Mouse (Mus musculus) limb, embryonic 11.5 days (tissue): ENCODE measurements at regions not wholly inside any gene's neighbourhood (a gene's known extent, or its start where the extent isn't known, plus 50 kb on each side); places are given as distances from the start of the nearest gene placed in this dataset.

ENCODE experiments used
- ATAC-seq: fragments of 200-750 bp; cut with Nextera tagmentation; 2 replicates; pipeline ENCODE4 v1.8.0; 2017; ENCODE audit warnings: low read depth; ENCODE audit not compliant: insufficient number of reproducible peaks, low FRiP score, low TSS enrichment
- DNase-seq: peaks from one replicate; pipeline ENCODE4 v3.0.0-alpha.2; 2015; ENCODE audit warnings: low spot score
- H3K27ac ChIP-seq: fragments of 300-500 bp; sonication (generic); replicated peaks from 2 replicates; pipeline ENCODE4 v1.5.1; 2014; ENCODE audit warnings: low read depth, mild to moderate bottlenecking, low read length
- H3K27me3 ChIP-seq: fragments of 300-500 bp; sonication (generic); 2 replicates; pipeline ENCODE4 v1.6.1; 2014; ENCODE audit warnings: mild to moderate bottlenecking, low read length, mixed read lengths; ENCODE audit not compliant: control insufficient read depth, insufficient read depth
- H3K36me3 ChIP-seq: fragments of 300-500 bp; sonication (generic); 2 replicates; pipeline ENCODE4 v1.6.1; 2014; ENCODE audit warnings: mild to moderate bottlenecking, low read length, moderate library complexity, mixed read lengths; ENCODE audit not compliant: control insufficient read depth, insufficient read depth
- H3K4me1 ChIP-seq: fragments of 300-500 bp; sonication (generic); 2 replicates; pipeline ENCODE4 v1.6.1; 2014; ENCODE audit warnings: low read length, mixed read lengths; ENCODE audit not compliant: control insufficient read depth, insufficient read depth
- H3K4me2 ChIP-seq: fragments of 300-500 bp; sonication (generic); 2 replicates; pipeline ENCODE4 v1.6.1; 2014; ENCODE audit warnings: low read depth, mild to moderate bottlenecking, moderate library complexity; ENCODE audit not compliant: severe bottlenecking
- H3K4me3 ChIP-seq: fragments of 300-500 bp; sonication (generic); 2 replicates; pipeline ENCODE4 v1.5.1; 2014; ENCODE audit warnings: low read depth, low read length
- H3K9ac ChIP-seq: fragments of 300-500 bp; sonication (generic); 2 replicates; pipeline ENCODE4 v1.6.1; 2014; ENCODE audit warnings: mild to moderate bottlenecking, low read length
- H3K9me3 ChIP-seq: fragments of 300-500 bp; sonication (generic); 2 replicates; pipeline ENCODE4 v1.6.1; 2016; ENCODE audit warnings: low read length; ENCODE audit not compliant: control insufficient read depth
- WGBS: fragments of 180-500 bp; shearing (Covaris S2); extraction: QIAGEN DNeasy Blood & Tissue Kit; methylation state at CpG from one replicate; pipeline ENCODE4 v1.1.7; 2014; 5-methylcytosine and 5-hydroxymethylcytosine counted together

DNA sequence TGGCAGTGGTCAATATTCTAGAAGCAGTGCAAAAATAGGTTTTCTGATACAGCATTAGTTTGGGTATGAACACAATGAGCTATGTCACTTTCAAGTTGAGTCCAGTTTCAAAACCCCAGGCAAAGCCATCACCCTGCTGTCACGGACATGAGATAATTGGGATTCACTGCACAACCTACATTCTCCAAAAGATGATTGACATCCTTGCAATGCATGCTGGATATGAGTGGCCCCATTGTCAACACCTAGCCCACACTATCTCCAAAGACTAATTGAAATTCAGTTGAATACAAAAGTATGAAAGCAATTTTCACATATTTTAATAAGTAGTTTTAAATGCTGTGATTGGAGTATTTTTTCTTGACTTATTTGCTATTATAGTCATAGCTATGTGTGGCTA, 783.7 kb upstream of the Tbl1xr1 start:
- ATAC-seq (no peak), DNase-seq (no peak)
- Histone ChIP-seq H3K4me3 (no peak overlapping the region), H3K9me3 (no peaks in the 10 kb centered on the region), H3K9ac (no peak overlapping the region), H3K27me3 (no peaks in the 10 kb centered on the region), H3K27ac (no peak overlapping the region), H3K4me1 (no peaks in the 10 kb centered on the region), H3K4me2 (no peak overlapping the region), H3K36me3 (no peaks in the 10 kb centered on the region)
- 82% methylated on average over 1 of the region's 1 CpGs for WGBS

DNA sequence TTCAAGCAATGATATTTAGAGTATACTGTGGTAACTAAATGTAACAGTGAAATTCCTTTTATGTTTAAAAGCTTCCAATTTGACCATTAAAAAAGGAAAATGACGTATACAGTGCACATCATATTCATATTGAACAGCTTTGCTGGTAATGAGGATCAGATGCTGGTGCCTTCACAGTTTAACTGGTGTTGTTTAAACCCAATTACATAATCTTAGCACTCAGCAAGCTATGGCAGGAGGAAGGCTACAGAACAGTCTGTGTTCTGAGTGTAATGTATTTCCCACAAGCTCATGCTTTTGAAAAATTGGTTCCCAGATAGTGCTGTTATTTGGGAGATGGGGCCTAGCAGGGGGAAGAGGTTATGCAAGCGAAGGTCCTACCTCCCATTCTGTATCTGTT, 783.1 kb upstream of the Tbl1xr1 start:
- no peak overlapping the region for H3K9ac ChIP-seq
- H3K36me3 ChIP-seq, result no peaks in the 10 kb centered on the region
- no peak for DNase-seq
- H3K27ac ChIP-seq, result no peak overlapping the region
- no peaks in the 10 kb centered on the region for H3K9me3 ChIP-seq
- H3K4me1 ChIP-seq, result no peaks in the 10 kb centered on the region
- no peak for ATAC-seq
- H3K27me3 ChIP-seq, result no peaks in the 10 kb centered on the region
- no peak overlapping the region for H3K4me3 ChIP-seq
- WGBS, result 77% methylated on average over 2 of the region's 2 CpGs
- no peak overlapping the region for H3K4me2 ChIP-seq

DNA sequence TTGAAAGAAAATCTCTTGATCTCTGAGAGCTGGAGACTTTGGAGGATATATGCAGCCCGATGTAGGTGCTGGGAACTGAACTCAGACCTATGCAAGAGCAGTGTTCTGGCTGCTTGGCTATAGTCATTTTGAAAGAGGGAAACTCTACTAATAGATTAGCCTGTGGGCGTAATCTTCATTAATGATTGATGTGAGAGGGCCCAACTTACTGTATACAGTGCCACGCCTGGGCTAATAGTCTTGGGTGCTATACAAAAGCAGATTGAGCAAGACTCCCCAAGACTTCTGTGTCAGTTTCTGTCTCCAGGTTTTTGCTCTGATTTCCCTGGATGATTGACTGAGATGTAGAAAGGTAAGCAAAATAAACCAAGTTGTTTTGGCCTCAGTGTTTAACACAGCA, 781.7 kb upstream of the Tbl1xr1 start:
- no peak for ATAC-seq
- no peaks in the 10 kb centered on the region for H3K27me3 ChIP-seq
- no peak overlapping the region for H3K9ac ChIP-seq
- no peak overlapping the region for H3K4me2 ChIP-seq
- no peaks in the 10 kb centered on the region for H3K9me3 ChIP-seq
- WGBS, result 93% methylated on average over 3 of the region's 3 CpGs
- H3K4me3 ChIP-seq, result no peak overlapping the region
- no peak for DNase-seq
- no peaks in the 10 kb centered on the region for H3K36me3 ChIP-seq
- no peak overlapping the region for H3K27ac ChIP-seq
- no peaks in the 10 kb centered on the region for H3K4me1 ChIP-seq

DNA sequence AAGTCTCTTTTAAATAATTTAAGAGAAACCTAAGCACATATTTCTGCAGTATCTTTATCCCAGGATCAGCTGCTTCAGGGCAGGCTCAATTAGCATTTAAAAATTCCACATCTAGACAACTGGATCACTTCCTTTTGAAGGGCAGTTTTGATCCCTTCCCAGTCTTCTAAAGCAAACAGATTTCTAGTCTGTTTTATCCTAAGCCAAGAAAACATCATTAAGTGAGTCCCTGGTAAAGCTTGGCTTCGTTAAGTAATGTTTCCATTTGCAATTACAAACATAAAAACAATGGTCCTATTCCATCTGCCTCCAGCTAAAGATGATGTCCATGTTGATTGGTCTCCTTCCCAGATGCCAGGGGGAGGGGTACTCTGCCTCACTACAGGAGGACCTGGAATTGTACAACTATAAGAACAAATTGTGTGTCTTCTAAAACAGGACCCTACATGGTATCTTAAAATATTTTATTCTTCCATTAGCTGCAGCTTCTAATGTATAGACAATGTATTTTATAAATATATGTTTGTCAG, 779.8 kb upstream of the Tbl1xr1 start:
- no peaks in the 10 kb centered on the region for H3K36me3 ChIP-seq
- H3K27me3 ChIP-seq, result no peaks in the 10 kb centered on the region
- no peak overlapping the region for H3K27ac ChIP-seq
- no peaks in the 10 kb centered on the region for H3K9me3 ChIP-seq
- WGBS, result 38% methylated on average over 1 of the region's 1 CpGs
- no peak overlapping the region for H3K9ac ChIP-seq
- no peak overlapping the region for H3K4me2 ChIP-seq
- no peaks in the 10 kb centered on the region for H3K4me1 ChIP-seq
- no peak for ATAC-seq
- no peak overlapping the region for H3K4me3 ChIP-seq
- no peak for DNase-seq

DNA sequence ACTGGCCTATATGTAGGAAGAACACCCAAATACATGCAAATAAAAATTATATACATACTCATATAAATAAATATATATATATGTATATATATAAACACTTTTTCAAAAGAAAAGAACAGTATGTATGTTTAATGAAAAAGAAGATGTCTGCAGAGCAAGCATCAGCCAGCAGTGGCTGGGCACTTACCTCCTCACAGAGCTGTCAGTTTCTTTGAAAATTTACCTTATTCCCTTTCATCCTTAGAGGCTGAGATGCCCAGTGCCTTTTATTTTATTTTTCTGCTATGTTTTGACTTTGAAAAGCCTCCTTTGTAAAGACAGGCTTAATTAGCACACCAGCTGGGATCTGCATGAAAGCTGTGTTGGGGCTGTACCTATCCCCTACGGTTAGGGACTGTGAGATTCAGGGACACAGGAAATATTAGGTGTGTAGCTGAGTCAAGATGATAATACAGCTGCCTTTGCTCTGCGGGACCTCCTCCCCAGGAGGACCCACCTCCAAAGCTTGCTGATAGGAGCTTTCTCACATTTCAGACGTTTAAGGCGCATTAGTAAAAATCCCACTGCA, 751.0 kb upstream of the Tbl1xr1 start:
- Histone ChIP-seq H3K4me1 (no peaks in the 10 kb centered on the region), H3K4me2 (no peak overlapping the region), H3K9me3 (no peaks in the 10 kb centered on the region), H3K9ac (no peak overlapping the region), H3K4me3 (no peak overlapping the region), H3K36me3 (no peaks in the 10 kb centered on the region), H3K27me3 (no peaks in the 10 kb centered on the region), H3K27ac (no peak overlapping the region)
- no peak for ATAC-seq
- no peak for DNase-seq
- 61% methylated on average over 4 of the region's 4 CpGs for WGBS

DNA sequence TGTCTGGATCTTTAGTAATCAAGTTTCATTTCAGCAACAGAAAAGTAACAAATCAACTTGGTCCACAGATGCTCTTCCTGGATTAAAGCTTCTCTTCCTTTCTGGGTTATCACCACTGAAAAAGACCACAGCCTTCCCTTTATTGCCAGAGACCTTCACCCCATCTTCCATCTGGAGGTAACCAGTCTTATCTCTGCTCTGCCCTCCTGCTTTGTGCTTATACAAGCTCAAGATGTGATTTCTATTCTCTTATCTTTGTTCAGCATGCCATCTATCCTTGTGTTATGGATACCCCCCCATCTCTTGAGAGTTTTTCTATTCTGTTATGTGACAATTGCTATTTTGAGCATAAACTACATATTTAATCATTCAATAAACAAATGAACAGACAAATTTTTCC, 734.5 kb upstream of the Tbl1xr1 start:
- no peaks in the 10 kb centered on the region for H3K36me3 ChIP-seq
- DNase-seq (no peak), ATAC-seq (no peak)
- no peak overlapping the region for H3K4me2 ChIP-seq
- no peaks in the 10 kb centered on the region for H3K4me1 ChIP-seq
- H3K4me3 ChIP-seq, result no peak overlapping the region
- no peaks in the 10 kb centered on the region for H3K9me3 ChIP-seq
- H3K27ac ChIP-seq, result no peak overlapping the region
- no peak overlapping the region for H3K9ac ChIP-seq
- no peaks in the 10 kb centered on the region for H3K27me3 ChIP-seq

DNA sequence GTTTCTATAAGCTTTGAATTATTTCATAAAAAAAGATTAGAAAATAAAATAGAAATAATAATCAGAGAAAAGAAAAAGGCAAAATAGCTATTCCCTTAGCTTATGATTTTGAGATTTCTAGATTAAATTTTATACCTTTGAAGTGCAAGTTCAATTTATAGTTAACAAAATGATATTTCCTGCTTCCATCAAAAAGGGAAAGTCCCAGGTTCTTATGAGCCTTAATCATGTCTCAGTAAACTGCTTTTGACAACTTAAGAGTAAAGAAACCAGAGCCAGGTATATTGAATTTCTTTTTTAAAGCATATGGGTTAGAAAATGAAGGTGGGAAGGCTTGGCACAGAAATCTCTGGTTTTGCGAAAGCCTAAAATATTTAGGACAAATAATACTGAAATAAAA, 733.4 kb upstream of the Tbl1xr1 start:
- Histone ChIP-seq H3K4me1 (no peaks in the 10 kb centered on the region), H3K4me2 (no peak overlapping the region), H3K27ac (no peak overlapping the region), H3K27me3 (no peaks in the 10 kb centered on the region), H3K36me3 (no peaks in the 10 kb centered on the region), H3K9me3 (no peaks in the 10 kb centered on the region), H3K9ac (no peak overlapping the region), H3K4me3 (no peak overlapping the region)
- ATAC-seq, result no peak
- 85% methylated on average over 1 of the region's 1 CpGs for WGBS
- DNase-seq, result no peak

DNA sequence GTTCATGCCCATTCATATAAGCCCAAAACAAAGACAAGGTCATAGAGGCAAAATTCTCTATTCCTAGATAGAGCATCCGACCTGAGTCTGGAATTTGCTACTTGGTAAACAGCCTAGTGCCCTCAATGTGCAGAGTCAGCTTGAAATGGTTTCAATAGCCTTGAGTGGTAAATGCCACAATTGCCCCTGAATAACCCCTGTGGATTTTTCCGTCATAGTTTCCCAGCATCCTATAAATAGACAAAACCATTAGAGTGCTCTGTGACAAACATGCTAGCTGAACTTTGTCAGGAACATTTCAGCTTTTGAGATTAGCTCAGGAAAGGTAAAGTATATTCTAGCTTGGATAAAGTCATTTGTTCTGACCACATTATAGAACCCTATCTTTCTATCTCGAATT, 727.0 kb upstream of the Tbl1xr1 start:
- WGBS, result 87% methylated on average over 3 of the region's 3 CpGs
- Histone ChIP-seq H3K9ac (no peak overlapping the region), H3K4me2 (no peak overlapping the region), H3K27me3 (no peaks in the 10 kb centered on the region), H3K4me3 (no peak overlapping the region), H3K27ac (no peak overlapping the region), H3K9me3 (no peaks in the 10 kb centered on the region), H3K36me3 (no peaks in the 10 kb centered on the region), H3K4me1 (no peaks in the 10 kb centered on the region)
- no peak for ATAC-seq
- DNase-seq, result no peak

DNA sequence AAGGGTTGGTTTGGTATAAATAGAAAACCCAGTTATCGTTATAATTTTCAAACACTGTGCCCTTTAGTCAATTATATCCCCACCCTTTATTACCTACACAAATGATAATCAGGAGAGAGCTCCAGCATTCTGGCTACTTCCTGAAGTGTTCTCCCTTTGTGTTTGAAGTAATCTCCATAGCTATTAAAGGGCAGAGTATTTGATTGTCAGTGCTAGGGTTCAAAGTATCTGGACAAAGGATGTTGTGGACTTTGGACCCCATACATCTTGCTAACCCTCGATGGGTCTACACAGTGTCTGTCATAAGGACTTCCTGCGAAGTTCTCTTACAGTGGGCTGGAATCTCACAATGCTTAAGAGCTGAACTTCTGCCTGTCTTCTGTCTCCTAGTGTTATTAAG, 720.3 kb upstream of the Tbl1xr1 start:
- no peaks in the 10 kb centered on the region for H3K27me3 ChIP-seq
- H3K4me3 ChIP-seq, result no peak overlapping the region
- H3K9me3 ChIP-seq, result no peaks in the 10 kb centered on the region
- WGBS, result 81% methylated on average over 3 of the region's 3 CpGs
- H3K4me2 ChIP-seq, result no peak overlapping the region
- H3K9ac ChIP-seq, result no peak overlapping the region
- DNase-seq (no peak), ATAC-seq (no peak)
- H3K27ac ChIP-seq, result no peak overlapping the region
- no peaks in the 10 kb centered on the region for H3K4me1 ChIP-seq
- H3K36me3 ChIP-seq, result no peaks in the 10 kb centered on the region
